Mouse (Mus musculus): Measurements from ENCODE around the gene Nol12. TPM values are rescaled to one million over a fixed set of nuclear protein-coding genes. Genes with fewer than 3 reads are reported as not detected.

Nol12 gene
- polyA plus RNA-seq, 1 experiment: 16.3 TPM

GRCm38 (mm10) chr15:78900585-78901421 lies 33.9 kb upstream of the Nol12 start:
- no peaks in the 10 kb centered on the region for H3K27me3 ChIP-seq (replicated peaks)
- H3K9me3 ChIP-seq: no peaks in the 10 kb centered on the region
- H3K36me3 ChIP-seq (replicated peaks; ENCODE audit: low read length): peaks cover 68% of the 10 kb centered on the region
- H3K4me1 ChIP-seq: peaks cover 85% of the 10 kb centered on the region
- peak overlapping the region; percentile 99 for H3K4me3 ChIP-seq (replicated peaks)
- TF ChIP-seq GATA1 (IDR thresholded peaks at IDR 0.05; ENCODE audit: borderline replicate concordance, low read length) (no peak), FLI1 (IDR thresholded peaks at IDR 0.05; ENCODE audit: low read length) (no peak)

GRCm38 (mm10) chr15:78901422-78901789 lies 33.3 kb upstream of the Nol12 start:
- Histone ChIP-seq H3K36me3 (replicated peaks; ENCODE audit: low read length) (peaks cover 68% of the 10 kb centered on the region), H3K4me3 (replicated peaks) (peak overlapping the region; percentile 99), H3K4me1 (peaks cover 84% of the 10 kb centered on the region), H3K9me3 (no peaks in the 10 kb centered on the region), H3K27me3 (replicated peaks) (no peaks in the 10 kb centered on the region)
- TF ChIP-seq GATA1 (IDR thresholded peaks at IDR 0.05; ENCODE audit: borderline replicate concordance, low read length) (no peak), FLI1 (IDR thresholded peaks at IDR 0.05; ENCODE audit: low read length) (no peak)

GRCm38 (mm10) chr15:78903243-78903642 lies 31.5 kb upstream of the Nol12 start:
- Histone ChIP-seq H3K36me3 (replicated peaks; ENCODE audit: low read length) (peaks cover 73% of the 10 kb centered on the region), H3K27me3 (replicated peaks) (no peaks in the 10 kb centered on the region), H3K4me3 (replicated peaks) (peak overlapping the region; percentile 87), H3K4me1 (peaks cover 84% of the 10 kb centered on the region), H3K9me3 (no peaks in the 10 kb centered on the region)
- TF ChIP-seq GATA1 (IDR thresholded peaks at IDR 0.05; ENCODE audit: borderline replicate concordance, low read length) (no peak), FLI1 (IDR thresholded peaks at IDR 0.05; ENCODE audit: low read length) (no peak)

- peaks cover 97% of the 10 kb centered on the region for H3K36me3 ChIP-seq (replicated peaks; ENCODE audit: low read length)
- no peaks in the 10 kb centered on the region for H3K27me3 ChIP-seq (replicated peaks)
- no peak overlapping the region for H3K4me3 ChIP-seq (replicated peaks)
- no peaks in the 10 kb centered on the region for H3K9me3 ChIP-seq
- peaks cover 77% of the 10 kb centered on the region for H3K4me1 ChIP-seq
- no peak for TF ChIP-seq GATA1 (IDR thresholded peaks at IDR 0.05; ENCODE audit: borderline replicate concordance, low read length)
- TF ChIP-seq FLI1 (IDR thresholded peaks at IDR 0.05; ENCODE audit: low read length): no peak
Observed at GRCm38 (mm10) chr15:78908399-78908798, 26.3 kb upstream of the Nol12 start.

GRCm38 (mm10) chr15:78908982-78909381 lies 25.8 kb upstream of the Nol12 start:
- Histone ChIP-seq H3K36me3 (replicated peaks; ENCODE audit: low read length) (peaks cover 92% of the 10 kb centered on the region), H3K4me3 (replicated peaks) (no peak overlapping the region), H3K4me1 (peaks cover 78% of the 10 kb centered on the region), H3K9me3 (no peaks in the 10 kb centered on the region), H3K27me3 (replicated peaks) (no peaks in the 10 kb centered on the region)
- TF ChIP-seq FLI1 (IDR thresholded peaks at IDR 0.05; ENCODE audit: low read length): no peak
- TF ChIP-seq GATA1 (IDR thresholded peaks at IDR 0.05; ENCODE audit: borderline replicate concordance, low read length): no peak

- Histone ChIP-seq H3K36me3 (replicated peaks; ENCODE audit: low read length) (peaks cover 72% of the 10 kb centered on the region), H3K4me1 (peaks cover 80% of the 10 kb centered on the region)
- TF ChIP-seq GATA1 (IDR thresholded peaks at IDR 0.05; ENCODE audit: borderline replicate concordance, low read length): no peak
Observed at GRCm38 (mm10) chr15:78912040-78912439, 22.7 kb upstream of the Nol12 start.

GRCm38 (mm10) chr15:78913632-78914090 lies 21.1 kb upstream of the Nol12 start, which contains the start of gene Pdxp:
TSS of gene Pdxp (plus strand) at chr15:78913919.
- H3K9me3 ChIP-seq: no peaks in the 10 kb centered on the region
- peak within 1 kb of the TSS; percentile 94 for H3K4me3 ChIP-seq (replicated peaks)
- peaks cover 70% of the 10 kb centered on the region for H3K4me1 ChIP-seq
- peaks cover 68% of the 10 kb centered on the region for H3K36me3 ChIP-seq (replicated peaks; ENCODE audit: low read length)
- TF ChIP-seq GATA1 (IDR thresholded peaks at IDR 0.05; ENCODE audit: borderline replicate concordance, low read length) (no peak), FLI1 (IDR thresholded peaks at IDR 0.05; ENCODE audit: low read length) (no peak)
- H3K27me3 ChIP-seq (replicated peaks): no peaks in the 10 kb centered on the region

More at GRCm38 (mm10) chr15:78912040-78912439, 22.7 kb upstream of the Nol12 start:
- Histone ChIP-seq H3K4me3 (replicated peaks) (no peak overlapping the region), H3K9me3 (no peaks in the 10 kb centered on the region), H3K27me3 (replicated peaks) (no peaks in the 10 kb centered on the region)

- peaks cover 68% of the 10 kb centered on the region for H3K36me3 ChIP-seq (replicated peaks; ENCODE audit: low read length)
- peaks cover 64% of the 10 kb centered on the region for H3K4me1 ChIP-seq
Observed at GRCm38 (mm10) chr15:78914091-78914822, 20.5 kb upstream of the Nol12 start.

GRCm38 (mm10) chr15:78914823-78915659 lies 19.7 kb upstream of the Nol12 start:
- TF ChIP-seq FLI1 (IDR thresholded peaks at IDR 0.05; ENCODE audit: low read length) (no peak), GATA1 (IDR thresholded peaks at IDR 0.05; ENCODE audit: borderline replicate concordance, low read length) (no peak)
- Histone ChIP-seq H3K4me1 (peaks cover 65% of the 10 kb centered on the region), H3K4me3 (replicated peaks) (peak overlapping the region; percentile 94), H3K36me3 (replicated peaks; ENCODE audit: low read length) (peaks cover 67% of the 10 kb centered on the region), H3K9me3 (no peaks in the 10 kb centered on the region), H3K27me3 (replicated peaks) (peaks cover under 1% of the 10 kb centered on the region)

More at GRCm38 (mm10) chr15:78914091-78914822, 20.5 kb upstream of the Nol12 start:
- Histone ChIP-seq H3K4me3 (replicated peaks) (peak overlapping the region; percentile 94), H3K27me3 (replicated peaks) (no peaks in the 10 kb centered on the region), H3K9me3 (no peaks in the 10 kb centered on the region)
- TF ChIP-seq GATA1 (IDR thresholded peaks at IDR 0.05; ENCODE audit: borderline replicate concordance, low read length) (no peak), FLI1 (IDR thresholded peaks at IDR 0.05; ENCODE audit: low read length) (no peak)
